Comparison of ENCODE assay signal across 31 mouse cellular contexts in the genomic region with DNA sequence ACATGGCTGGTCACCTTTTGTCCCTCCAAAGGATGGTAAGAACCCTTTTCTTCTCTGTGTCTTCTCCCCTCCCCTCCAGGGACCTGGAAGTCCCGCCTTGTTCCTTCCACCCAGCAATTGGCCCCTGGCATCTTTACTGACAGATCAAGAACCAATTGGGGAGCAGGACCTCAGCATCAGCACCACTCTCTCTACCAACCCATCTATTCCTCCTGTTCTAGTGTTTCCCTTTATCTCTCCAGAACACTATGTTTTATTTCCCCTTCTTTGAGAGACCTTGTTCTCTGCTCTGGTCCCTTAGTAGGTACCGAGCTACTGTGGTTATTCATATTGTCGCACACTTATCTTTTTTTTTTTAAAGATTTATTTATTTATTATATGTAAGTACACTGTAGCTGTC. TPM values are rescaled to one million over a fixed set of nuclear protein-coding genes. Genes with fewer than 3 reads are reported as not detected.
"Had no signal": no experiment of that assay in that cellular context is flagged by ENCODE, and none has a peak within 500 bp of the region (broad histone marks: within the 10 kb centered on the region; RNA-seq: fewer than 3 reads in every experiment).

No protein-coding gene starts in this region.

- ATAC-seq: hindbrain, embryonic 16.5 days; inflammation-experienced regulatory T-cells, adult 6 months; intestine, embryonic 15.5 days; intestine, postnatal 0 days; liver, postnatal 0 days had no signal

- H3K4me3 ChIP-seq: heart, adult 2 months; heart, embryonic 13.5 days; heart, embryonic 15.5 days; hindbrain, embryonic 10.5 days; hindbrain, embryonic 12.5 days; intestine, embryonic 15.5 days; layer of hippocampus, adult 2 months; left cerebral cortex, adult 2 months; limb, embryonic 10.5 days; limb, embryonic 12.5 days; liver, embryonic 13.5 days; liver, embryonic 15.5 days had no signal

- H3K4me1 ChIP-seq: intestine, embryonic 15.5 days had no signal

- H3K27ac ChIP-seq: heart, adult 2 months; heart, embryonic 13.5 days; heart, embryonic 15.5 days; hindbrain, embryonic 10.5 days; hindbrain, embryonic 12.5 days; hindbrain, embryonic 14.5 days; intestine, embryonic 15.5 days; layer of hippocampus, adult 2 months; left cerebral cortex, adult 2 months; limb, embryonic 10.5 days; limb, embryonic 12.5 days; liver, embryonic 13.5 days; liver, embryonic 15.5 days had no signal

- H3K27me3 ChIP-seq: heart, embryonic 13.5 days; heart, embryonic 15.5 days; hindbrain, embryonic 12.5 days; intestine, embryonic 15.5 days; limb, embryonic 12.5 days; liver, embryonic 13.5 days; liver, embryonic 15.5 days had no signal

- H3K9ac ChIP-seq: heart, embryonic 13.5 days; heart, embryonic 15.5 days; hindbrain, embryonic 12.5 days; hindbrain, embryonic 14.5 days; intestine, embryonic 15.5 days; limb, embryonic 12.5 days; liver, embryonic 13.5 days; liver, embryonic 15.5 days; liver, postnatal 0 days had no signal

- DNase-seq: gastrocnemius, postnatal 10 days; gastrocnemius, postnatal 25 days; heart, adult 11 months; heart, adult 2 months; heart, postnatal 14 days; heart, postnatal 4 days; kidney, adult 18-20 months; kidney, adult 8-10 months; kidney, postnatal 10 days; kidney, postnatal 25 days; kidney, postnatal 4 days; liver; liver, embryonic 13.5 days; liver, postnatal 0 days had no signal

- H3K9me3 ChIP-seq: heart, embryonic 15.5 days; hindbrain, embryonic 10.5 days; hindbrain, embryonic 12.5 days; intestine, embryonic 15.5 days; limb, embryonic 10.5 days; limb, embryonic 12.5 days; liver, embryonic 13.5 days; liver, embryonic 15.5 days had no signal

- H3K4me2 ChIP-seq: heart, embryonic 11.5 days; heart, embryonic 13.5 days; heart, embryonic 15.5 days; hindbrain, embryonic 12.5 days; hindbrain, embryonic 14.5 days; intestine, embryonic 15.5 days; limb, embryonic 12.5 days; liver, embryonic 11.5 days; liver, embryonic 13.5 days; liver, embryonic 15.5 days had no signal

- H3K36me3 ChIP-seq: heart, embryonic 13.5 days; heart, embryonic 15.5 days; hindbrain, embryonic 10.5 days; hindbrain, embryonic 12.5 days; intestine, embryonic 15.5 days; limb, embryonic 10.5 days; limb, embryonic 12.5 days; liver, embryonic 13.5 days; liver, embryonic 15.5 days had no signal

RNA-seq across cellular contexts. Expression of a gene that starts 52.7 kb away (rescaled TPM):
- total RNA-seq: gastrocnemius, postnatal 25 days; heart, adult 2 months had no signal
- polyA plus RNA-seq: heart, adult 2 months; heart, embryonic 15.5 days; heart, postnatal 0 days; liver, embryonic 13.5 days; liver, embryonic 15.5 days; liver, postnatal 0 days had no signal
